Mouse (Mus musculus) frontal cortex, postnatal 10 days (tissue): ENCODE measurements at regions not wholly inside any gene's neighbourhood (a gene's known extent, or its start where the extent isn't known, plus 50 kb on each side); places are given as distances from the start of the nearest gene placed in this dataset.
A peak's percentile ranks its signal among the peaks of the same experiment; 100 is the strongest.
"Not testable (repeated sequence)": the region's sequence is repeated elsewhere in the genome, so short reads cannot be mapped to it uniquely, and the experiment has no call there.

Experiments used
- DNase-seq, 2 experiments: peaks; one replicate each; pipeline ENCODE4 v3.0.0; 2022; ENCODE audit warnings: low spot score in 2 of 2, mixed read lengths in 1 of 2

DNA sequence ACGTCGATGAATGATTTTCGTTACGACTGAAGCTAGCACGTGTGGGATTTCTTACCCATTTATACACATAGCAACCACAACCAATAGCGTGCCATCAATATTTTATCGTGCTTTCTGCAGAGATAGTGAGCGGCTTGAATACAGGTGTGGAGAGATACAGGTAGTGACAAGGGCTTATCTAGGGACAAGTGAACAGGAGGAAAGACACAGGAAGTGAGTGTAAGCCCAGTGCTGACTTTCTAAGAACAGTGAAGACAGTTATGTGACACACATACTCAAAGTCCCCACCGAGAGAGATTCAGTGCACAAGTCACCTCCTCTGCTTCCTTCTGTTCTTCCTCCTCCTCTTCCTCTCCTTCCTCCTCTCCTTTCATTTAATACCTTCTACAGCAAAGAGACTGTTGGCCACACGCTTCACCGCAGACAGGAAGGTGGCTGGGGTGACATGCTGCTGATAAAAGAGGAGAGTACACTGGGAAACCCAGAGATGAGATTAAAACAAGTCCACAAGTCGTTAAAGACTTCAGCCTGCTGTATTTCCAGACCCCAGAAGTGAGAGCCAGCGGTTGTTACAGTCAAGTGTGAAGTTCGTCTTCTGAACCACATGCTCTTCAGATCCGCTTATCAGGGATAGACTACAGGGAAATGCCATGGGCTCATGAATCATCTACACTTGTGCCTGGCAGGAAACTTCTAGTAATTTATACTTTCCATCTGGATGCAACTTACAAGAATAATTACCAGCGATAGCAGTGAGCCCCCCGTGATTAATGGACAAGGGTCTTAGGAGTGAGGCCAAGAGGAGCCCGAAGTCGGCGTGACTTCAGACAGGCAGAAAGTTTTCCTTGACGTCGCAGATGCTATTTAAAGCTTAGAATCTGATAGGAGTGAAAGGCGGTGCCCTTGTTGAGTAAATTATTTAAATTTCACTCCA is 180.5 kb downstream of the Gxylt1 start:
- no peak for DNase-seq

DNA sequence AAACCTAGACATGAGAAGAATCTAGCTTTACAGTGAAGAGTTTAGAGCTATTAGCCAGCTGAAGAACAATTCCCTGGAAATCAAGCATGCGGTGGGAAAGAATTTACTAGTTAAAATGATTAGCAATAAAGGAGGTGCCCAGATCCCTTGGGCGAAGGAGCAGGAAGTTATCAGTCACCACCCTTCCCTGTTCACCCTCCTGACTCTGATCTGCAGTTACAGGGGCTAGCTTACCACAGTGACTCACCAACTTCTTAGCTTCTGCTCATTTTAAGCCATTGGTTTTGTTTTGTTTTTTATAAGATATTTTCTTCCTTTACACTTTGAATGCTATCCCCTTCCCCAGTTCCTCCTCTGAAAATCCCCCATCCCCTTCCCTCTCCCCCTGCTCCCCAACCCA is 183.6 kb downstream of the Gxylt1 start:
- no peak for DNase-seq

DNA sequence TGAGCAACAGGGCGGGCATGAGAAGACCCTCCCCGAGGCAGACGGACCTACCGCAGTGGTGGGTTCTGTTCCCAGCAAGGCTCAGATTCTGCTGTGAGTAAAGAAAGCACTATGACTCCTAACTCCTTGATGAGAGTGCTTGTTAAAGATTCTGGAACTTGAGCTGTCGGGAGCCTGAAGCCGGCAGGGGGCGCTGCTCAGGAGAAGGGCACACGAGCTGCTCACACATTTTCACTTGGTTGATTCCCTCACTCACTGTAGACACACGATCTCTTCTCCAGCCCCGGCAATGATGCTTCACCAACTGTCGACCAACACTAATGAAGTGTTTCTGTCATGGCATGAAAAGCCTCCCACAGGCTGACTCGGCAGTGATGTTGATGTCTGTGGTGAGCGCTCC is 185.6 kb downstream of the Gxylt1 start:
- peak; percentile 15 to 48 for DNase-seq

- peak; percentile 17 to 20 for DNase-seq
Measured at GRCm38 (mm10) chr15:93084967-93085617, 189.9 kb downstream of the Gxylt1 start.

DNA sequence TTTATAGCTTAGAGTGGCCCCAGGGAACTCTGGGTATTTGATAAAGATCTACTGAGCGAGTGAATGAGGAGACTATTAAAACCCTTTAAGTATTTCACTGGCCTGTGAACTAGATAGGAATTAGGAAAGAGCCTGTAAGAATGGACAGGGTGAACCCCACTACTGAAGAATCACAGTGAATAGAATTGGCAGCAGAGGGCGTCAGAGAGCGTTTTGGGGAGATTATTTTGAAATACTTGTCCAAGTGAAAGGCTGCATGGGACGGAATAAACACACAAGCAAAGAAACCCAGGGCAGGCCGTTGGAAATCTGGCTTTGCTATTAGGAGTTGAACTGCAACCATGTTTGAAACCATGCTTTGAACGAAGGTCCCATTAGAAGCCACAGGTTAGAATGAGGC is 200.9 kb downstream of the Gxylt1 start:
- DNase-seq = no peak

- DNase-seq = no peak
Measured at GRCm38 (mm10) chr15:93062213-93063131, 212.5 kb downstream of the Gxylt1 start.

GRCm38 (mm10) chr15:93053471-93053870 is 221.5 kb downstream of the Gxylt1 start:
- DNase-seq = no peak

- DNase-seq = no peak
Measured at GRCm38 (mm10) chr15:93027185-93027584, 247.8 kb downstream of the Gxylt1 start.

DNA sequence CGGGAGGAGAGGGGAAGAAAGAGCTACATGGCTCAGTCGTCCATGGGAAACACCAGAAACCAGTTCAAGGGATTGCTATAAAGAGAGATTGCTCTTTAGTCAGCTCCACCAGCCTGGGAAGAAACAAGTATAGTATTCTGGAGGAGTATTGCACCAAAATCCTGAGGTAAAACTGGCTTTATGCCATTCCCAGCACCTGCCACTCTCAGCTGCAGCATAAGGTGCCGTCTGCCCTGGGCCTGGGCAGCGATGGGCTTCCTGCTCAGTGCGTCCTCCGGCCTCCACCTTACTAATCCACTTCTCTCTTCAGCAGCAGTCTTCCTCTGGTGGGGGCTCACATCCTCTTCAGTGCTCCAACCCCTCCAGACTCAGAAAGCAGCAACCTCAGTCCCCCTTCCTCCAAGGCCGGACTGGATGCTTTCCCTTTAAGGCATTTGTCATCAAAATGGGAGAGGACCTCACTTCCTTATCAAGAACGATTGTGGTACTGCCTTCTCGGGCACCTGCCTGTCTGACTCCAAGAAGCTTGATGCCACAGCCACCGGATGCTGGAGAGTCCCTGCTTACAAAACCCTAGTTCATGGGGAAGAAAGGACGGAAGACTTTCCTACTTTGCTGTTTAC is 248.4 kb downstream of the Gxylt1 start:
- no peak for DNase-seq

DNA sequence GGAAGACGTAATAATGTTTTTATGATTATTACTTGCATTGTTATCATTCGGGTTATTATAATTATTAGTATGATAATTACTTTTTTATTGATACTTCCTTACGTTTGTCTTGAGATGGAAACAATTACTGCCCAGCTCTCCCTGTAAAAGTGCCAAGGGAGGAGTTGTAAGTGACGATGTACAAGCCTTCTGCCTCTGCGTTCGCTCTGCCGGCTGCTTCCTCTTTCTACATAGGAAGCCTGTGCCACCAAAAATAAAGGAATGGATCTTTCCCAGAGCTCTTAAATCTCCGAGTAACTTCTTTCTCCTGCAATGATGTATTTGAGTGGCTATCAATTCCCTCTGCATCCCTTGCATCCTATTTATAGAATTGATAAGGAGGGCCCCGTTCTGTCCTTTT is 249.2 kb downstream of the Gxylt1 start:
- no peak for DNase-seq

DNA sequence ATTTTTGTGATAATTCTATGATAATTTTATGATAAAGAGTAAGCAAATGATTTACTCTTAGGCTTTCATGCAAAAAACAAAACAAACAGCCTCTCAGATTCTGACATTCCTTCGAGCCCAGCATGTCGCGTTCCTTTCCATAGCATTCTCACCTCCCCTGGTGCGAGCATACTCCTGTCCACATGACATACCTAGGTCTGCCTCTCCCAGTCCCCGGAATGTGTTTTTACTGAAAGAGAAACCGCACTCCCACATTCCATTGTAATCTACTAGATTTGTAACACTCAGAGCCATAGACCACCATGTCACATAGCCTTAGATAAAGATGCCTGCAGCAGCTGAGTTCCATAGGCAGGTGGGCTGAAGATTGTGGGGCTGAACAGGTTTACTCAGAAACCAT is 250.8 kb downstream of the Gxylt1 start:
- DNase-seq = no peak

DNA sequence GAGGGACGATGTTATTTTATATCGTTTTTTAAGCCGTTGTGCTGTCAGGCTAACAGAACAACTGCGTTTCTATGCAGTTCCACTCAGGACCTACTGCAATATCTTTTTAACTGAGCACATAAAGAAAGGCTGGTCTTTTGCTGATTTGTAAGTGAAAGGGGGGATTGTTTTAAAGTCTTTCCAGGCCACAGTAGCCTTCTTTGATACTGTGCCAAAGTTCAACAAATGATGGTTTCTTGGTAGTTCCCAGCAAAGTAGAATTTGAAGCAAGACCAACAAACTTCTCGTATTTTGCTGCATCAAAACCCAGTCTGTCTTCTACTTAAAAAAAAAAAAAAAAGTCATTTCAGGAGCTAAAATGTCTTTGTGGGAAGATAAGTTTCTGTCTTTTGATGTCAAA is 263.8 kb downstream of the Gxylt1 start:
- DNase-seq = no peak

- DNase-seq = no peak
Measured at GRCm38 (mm10) chr15:93010629-93011028, 264.4 kb downstream of the Gxylt1 start.

DNA sequence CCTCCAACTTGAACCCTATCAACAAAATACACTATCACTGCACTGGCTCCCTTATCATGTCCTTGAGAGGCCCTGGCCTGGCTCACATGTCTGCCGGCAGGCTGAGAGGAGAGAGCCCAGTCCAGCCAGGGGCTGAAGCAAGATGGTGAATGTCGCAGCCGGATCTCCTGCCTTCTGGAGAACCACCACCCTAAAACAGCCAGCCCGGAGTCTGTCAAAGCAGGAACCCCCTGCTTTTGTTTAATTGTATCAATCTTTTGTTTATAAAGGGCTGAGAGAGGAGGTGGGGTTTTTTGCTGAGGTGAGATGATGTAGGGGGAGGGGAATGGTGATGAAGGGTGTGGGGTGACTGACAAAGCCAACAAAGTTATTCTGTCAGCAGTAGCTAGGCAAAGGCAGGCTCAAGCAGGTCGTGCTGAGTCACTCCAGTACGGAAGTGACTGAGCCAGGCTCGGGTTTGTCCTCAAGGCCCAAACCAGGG is 269.2 kb downstream of the Gxylt1 start:
- no peak for DNase-seq

DNA sequence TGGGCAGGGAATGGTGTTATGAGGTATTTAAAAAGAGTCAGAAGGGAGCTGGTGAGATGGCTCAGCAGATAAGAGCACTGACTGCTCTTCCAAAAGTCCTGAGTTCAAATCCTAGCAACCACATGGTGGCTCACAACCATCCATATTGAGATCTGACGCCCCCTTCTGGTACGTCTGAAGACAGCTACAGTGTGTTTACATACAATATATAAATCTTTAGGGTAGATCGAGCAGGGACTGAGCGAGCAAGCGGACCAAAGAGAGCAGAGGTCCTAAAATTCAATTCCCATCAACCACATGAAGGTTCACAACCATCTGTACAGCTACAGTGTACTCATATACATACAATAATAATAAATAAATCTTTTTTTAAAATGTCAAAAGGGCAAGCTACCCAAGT is 269.8 kb downstream of the Gxylt1 start:
- DNase-seq = not testable (repeated sequence)

DNA sequence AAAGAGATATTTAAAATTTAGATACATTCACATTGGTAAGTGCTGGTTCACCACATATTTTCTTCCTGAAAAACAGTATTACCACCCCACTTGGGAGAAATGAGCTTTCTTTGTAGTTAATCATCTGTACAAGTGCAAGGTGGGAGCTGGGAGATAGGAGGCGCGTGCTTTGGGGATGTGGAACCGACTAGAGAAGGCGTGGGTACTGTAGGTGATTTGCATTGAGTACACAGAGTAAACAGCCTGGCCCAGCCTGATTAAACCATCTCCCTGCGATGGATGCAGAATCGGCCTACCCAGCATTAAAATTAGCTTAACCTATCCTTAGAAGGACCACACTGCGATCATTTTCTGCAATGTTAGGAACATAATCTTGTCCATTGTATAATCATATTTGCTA is 270.4 kb downstream of the Gxylt1 start:
- no peak for DNase-seq

GRCm38 (mm10) chr15:93003233-93003632 is 271.7 kb downstream of the Gxylt1 start:
- DNase-seq = no peak

- peak; percentile 63 to 64 for DNase-seq
Measured at GRCm38 (mm10) chr15:93002002-93002904, 272.7 kb downstream of the Gxylt1 start.

- DNase-seq = no peak
Measured at GRCm38 (mm10) chr15:93001346-93002001, 273.5 kb downstream of the Gxylt1 start.

GRCm38 (mm10) chr15:93000121-93000520 is 274.9 kb downstream of the Gxylt1 start:
- DNase-seq = no peak
